Mouse (Mus musculus) erythroblast, embryonic 14.5 days (primary cell): Measurements from ENCODE around the gene Jdp2. TPM values are rescaled to one million over a fixed set of nuclear protein-coding genes. Genes with fewer than 3 reads are reported as not detected.

Experiments used
- H3K27me3 ChIP-seq: 2 replicates; pipeline ENCODE4 v1.6.1; 2012; ENCODE audit warnings: inconsistent platforms; ENCODE audit not compliant: control insufficient read depth
- H3K36me3 ChIP-seq: 2 replicates; pipeline ENCODE4 v1.6.1; 2012; ENCODE audit warnings: mild to moderate bottlenecking, inconsistent platforms; ENCODE audit not compliant: control insufficient read depth
- H3K4me1 ChIP-seq: 2 replicates; pipeline ENCODE4 v1.6.1; 2012; ENCODE audit warnings: inconsistent platforms; ENCODE audit not compliant: control insufficient read depth
- H3K4me3 ChIP-seq: replicated peaks from 2 replicates; pipeline ENCODE3; 2012; ENCODE audit warnings: moderate library complexity, mild to moderate bottlenecking, inconsistent platforms
- H3K9me3 ChIP-seq: 2 replicates; pipeline ENCODE4 v1.6.1; 2012; ENCODE audit warnings: low read length, inconsistent platforms, mixed read lengths; ENCODE audit not compliant: control insufficient read depth
- GATA1 ChIP-seq: IDR thresholded peaks from 2 replicates; pipeline ENCODE4 v1.6.1; 2012; ENCODE audit warnings: low read length, inconsistent platforms, mixed read lengths
- TAL1 ChIP-seq: IDR thresholded peaks from 3 replicates; pipeline ENCODE4 v1.6.1; 2012; ENCODE audit warnings: low read length, inconsistent platforms, mixed read lengths
- polyA plus RNA-seq: library from polyadenylated mRNA; stranded (reverse); fragments of >175 nt; gene quantifications from 2 replicates; pipeline ENCODE4 v1.2.3, GENCODE M21; 2012

Gene Jdp2
- polyA plus RNA-seq, 1 experiment = 0.07 TPM

DNA sequence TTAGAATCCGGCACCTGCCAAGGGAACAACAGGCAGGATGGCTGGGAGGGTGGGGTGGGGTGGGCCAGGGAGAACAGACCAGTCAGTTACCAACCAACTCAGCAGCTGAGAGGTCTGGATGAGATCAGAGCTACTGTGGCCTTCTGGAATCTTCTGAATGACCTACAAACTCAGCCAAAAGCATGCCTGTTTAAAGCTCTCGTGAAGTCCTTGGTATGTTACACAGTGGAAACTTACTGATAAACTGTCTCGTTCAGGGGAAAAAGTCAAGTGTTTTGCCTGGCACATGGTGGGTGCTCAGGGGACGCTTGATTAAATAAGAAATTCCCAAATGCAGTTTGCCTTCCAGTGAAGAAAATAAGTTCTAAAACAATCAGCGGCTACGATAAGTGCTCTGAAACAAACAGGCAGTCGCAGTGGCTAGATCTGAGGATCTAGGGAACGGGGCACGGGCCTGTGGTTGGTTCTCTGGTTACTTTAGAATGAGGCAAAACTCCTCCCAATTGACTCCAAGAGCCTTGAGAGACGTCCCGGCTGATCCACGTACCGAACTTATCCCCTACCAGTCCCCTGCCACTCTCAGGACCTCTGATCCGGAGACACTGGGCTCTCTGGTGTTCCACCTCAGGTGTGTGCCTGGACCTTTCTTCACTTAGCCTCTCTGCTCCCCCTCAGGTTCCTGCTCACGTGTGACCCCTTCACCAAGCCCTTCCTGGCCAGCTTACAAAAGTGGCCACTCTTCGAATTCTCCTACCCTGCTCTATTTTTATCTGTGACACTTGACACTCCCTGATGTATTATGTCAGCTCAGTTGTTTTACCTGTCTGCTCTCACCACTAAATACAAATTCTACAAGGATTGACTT lies 85.8 kb downstream of the Jdp2 start:
- Histone ChIP-seq H3K9me3 (no peaks in the 10 kb centered on the region), H3K36me3 (no peaks in the 10 kb centered on the region), H3K4me3 (no peak overlapping the region), H3K4me1 (no peaks in the 10 kb centered on the region), H3K27me3 (peaks cover 8% of the 10 kb centered on the region)
- no peak for TF ChIP-seq GATA1
- no peak for TF ChIP-seq TAL1

- Histone ChIP-seq H3K27me3 (peaks cover 8% of the 10 kb centered on the region), H3K4me1 (no peaks in the 10 kb centered on the region), H3K9me3 (no peaks in the 10 kb centered on the region), H3K36me3 (no peaks in the 10 kb centered on the region), H3K4me3 (no peak within 1 kb of the TSS)
- TF ChIP-seq TAL1 (no peak), GATA1 (no peak)
These were observed 87.8 kb downstream of the Jdp2 start, which contains the start of gene Batf for GRCm38 (mm10) chr12:85686466-85687216. TSS of gene Batf (plus strand) at chr12:85686669.

DNA sequence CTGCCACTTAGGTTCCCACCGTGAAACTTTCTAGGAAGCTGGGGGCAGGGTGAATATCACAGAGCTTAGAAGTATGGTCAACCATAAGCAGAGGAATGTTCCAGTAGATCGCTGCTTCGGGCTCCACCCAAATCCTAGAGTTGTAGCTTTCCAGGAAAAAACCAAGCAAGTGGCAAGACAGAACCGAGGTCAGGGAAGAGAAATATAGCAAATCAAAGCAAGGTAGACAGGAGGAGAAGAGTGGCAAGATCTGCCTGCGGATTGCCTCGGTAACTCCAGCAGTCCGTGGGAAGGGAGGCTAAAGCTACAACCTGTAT lies 88.3 kb downstream of the Jdp2 start:
- H3K9me3 ChIP-seq = no peaks in the 10 kb centered on the region
- no peak overlapping the region for H3K4me3 ChIP-seq
- no peak for TF ChIP-seq TAL1
- no peak for TF ChIP-seq GATA1
- H3K27me3 ChIP-seq = peaks cover 8% of the 10 kb centered on the region
- no peaks in the 10 kb centered on the region for H3K4me1 ChIP-seq
- no peaks in the 10 kb centered on the region for H3K36me3 ChIP-seq

- Histone ChIP-seq H3K9me3 (no peaks in the 10 kb centered on the region), H3K4me1 (no peaks in the 10 kb centered on the region), H3K4me3 (no peak overlapping the region), H3K36me3 (no peaks in the 10 kb centered on the region), H3K27me3 (peaks cover 8% of the 10 kb centered on the region)
- TF ChIP-seq GATA1 (no peak), TAL1 (no peak)
These were observed 89.0 kb downstream of the Jdp2 start for GRCm38 (mm10) chr12:85687846-85688245.

Other genes with a start within 250 kb of the Jdp2 start
- 19.3 and 20.4 TPM in 2 replicates for gene Tmed10, start 224.2 kb upstream of the Jdp2 start, polyA plus RNA-seq
- 18.4 and 19.2 TPM in 2 replicates for gene Fos, start 125.1 kb upstream of the Jdp2 start, polyA plus RNA-seq
- gene Batf, start 87.6 kb downstream of the Jdp2 start, polyA plus RNA-seq = 0.12 TPM in 1 of 2 replicates, not detected in the other
- gene Flvcr2, start 147.5 kb downstream of the Jdp2 start, polyA plus RNA-seq = not detected in 2 replicates
- 0.13 and 0.21 TPM in 2 replicates for gene Erg28, start 225.5 kb downstream of the Jdp2 start, polyA plus RNA-seq
- gene Ttll5, start 225.6 kb downstream of the Jdp2 start, polyA plus RNA-seq = 0.79 and 1.3 TPM in 2 replicates